Mouse (Mus musculus) spleen, postnatal 14 days (tissue): ENCODE results near the gene Spock1.

Experiments used
- DNase-seq, 2 experiments: peaks; one replicate each; pipeline ENCODE4 v3.0.0; 2021 to 2022; ENCODE audit warnings: low spot score in 2 of 2

Spock1 gene

DNA sequence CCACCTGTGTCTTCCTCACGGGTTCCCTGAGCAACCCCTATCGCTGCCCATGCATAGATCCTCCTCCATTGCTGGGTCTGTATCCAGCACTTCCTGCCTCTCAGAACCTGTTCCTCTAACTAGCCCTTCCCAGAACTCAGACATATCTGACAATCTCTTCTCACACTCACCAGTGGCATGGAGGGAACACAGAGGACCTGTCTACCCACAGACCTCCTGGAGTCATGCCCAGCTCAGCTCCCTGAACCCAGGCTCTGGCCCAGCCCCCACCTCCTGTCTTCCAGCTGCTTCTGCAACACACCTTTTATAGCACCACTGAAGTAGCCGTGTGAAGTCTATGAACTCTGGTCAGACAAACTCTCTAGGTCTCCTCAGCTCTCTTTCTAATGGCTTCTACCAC, 101.3 kb downstream of the Spock1 start:
- DNase-seq, result no peak

DNA sequence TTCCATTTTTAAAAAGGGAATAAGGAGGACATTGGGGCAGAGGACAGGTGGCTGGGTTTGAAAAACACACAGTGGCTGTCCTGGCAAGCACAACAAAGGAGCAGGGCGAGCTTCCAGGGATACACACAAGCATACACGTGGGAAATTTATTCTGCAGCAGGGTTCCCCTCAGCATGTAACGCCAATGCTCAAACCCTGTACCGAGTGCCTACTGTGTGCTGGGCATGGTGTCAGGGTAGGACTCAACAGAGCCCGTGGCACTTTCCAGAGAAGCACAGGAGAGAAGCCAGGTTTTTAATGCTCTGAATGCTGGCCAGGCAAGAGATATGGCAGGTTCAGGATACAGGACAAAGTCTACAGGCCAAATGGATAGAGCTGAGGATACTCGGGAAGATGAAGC, 101.8 kb downstream of the Spock1 start:
- no peak for DNase-seq

DNA sequence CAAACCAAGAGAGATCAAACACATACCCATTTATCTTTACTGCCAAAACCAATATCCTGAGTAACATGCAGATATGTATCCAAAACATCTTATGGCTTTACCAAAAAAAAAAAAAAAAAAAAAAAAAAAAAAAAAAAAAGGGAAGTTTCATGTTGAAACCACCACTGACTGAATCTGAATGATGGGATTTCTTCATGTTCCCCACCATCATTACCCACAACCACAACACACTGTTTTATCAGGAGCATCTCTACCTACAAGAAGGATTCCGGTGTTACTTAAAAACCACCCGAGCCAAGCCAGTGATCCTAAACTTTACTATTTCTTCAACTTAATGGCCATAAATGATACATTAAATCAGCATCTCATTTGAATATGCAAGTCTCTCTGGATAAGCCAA, 109.5 kb downstream of the Spock1 start:
- no peak for DNase-seq

DNA sequence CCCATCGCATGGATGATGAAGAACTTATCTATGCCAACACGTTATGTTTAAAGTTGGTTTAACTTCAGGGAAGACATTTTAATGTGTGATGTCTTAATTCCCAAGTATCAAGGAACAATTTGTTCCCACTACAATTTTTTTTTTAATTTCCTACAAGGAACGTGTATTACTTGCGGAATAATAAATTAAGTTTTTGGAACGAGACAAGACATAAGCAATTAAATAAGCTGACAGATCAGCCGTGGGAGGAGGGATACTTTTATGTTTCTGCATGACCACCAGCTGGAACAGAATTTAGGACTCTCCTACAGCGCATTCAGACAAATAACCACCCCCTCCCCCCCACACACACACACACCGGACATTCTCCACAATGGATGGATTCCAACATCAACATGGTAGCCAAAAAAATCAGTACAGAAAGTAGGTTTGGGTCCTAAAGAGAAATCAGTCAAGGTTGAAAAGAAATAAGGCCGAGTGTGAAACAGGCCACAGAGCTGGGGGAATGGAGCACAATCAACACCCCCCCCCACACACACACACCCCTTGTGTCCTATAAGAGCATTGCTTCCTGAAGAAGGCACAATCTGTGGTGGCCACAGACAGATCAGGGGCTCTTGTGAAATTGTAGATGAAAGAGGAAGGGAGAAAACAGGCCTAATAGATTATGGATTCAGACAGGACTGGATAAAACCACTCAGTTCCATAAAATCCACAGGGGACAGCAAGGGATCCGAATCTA, 111.0 kb downstream of the Spock1 start:
- no peak for DNase-seq

DNA sequence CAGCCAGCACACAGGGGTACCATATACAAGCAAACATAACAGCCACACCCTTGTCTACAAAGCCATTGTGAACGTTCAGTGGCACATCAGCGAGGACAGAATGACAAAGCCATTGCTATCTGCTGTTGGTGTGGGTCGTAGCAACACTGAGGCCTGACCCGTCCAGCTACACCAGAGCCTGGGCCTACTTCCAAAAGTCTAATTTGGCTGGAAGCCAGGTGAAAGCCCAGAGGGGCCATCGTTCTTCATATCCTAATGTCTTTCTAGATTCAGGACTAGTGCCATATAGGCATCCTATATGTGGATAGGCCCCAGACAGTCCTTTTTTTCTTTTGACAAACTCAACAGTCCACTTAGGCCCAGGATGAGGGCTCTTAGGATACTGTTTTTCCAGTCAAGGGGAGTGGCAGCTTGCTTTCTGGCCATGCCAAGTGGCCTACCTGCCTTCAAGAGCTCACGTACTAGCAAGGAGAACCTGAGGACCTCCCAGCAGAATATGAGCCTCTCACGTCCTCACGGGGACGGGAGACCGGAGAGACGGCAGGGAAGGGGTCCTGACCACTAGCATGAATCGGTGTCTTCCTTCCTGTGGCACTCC, 114.4 kb downstream of the Spock1 start:
- DNase-seq, result no peak

DNA sequence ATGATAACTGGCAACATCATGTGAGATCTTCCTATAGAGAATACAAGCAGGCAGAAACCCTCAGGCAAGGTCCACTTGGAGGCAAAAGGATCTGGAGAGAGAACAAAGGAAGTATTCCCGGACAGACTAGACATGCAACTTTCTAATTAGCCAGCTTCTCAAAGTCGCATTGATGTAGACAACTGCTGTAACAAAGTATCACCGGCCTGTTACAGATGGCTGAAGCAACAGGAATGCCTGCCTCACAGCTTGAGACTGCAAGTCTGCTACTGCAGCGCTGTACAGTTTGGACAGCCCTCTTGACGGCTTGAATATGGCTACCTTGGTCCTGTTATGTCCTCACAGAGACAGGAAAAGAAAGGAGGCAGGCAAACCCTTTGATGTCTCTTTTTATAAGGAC, 118.3 kb downstream of the Spock1 start:
- DNase-seq, result no peak

DNA sequence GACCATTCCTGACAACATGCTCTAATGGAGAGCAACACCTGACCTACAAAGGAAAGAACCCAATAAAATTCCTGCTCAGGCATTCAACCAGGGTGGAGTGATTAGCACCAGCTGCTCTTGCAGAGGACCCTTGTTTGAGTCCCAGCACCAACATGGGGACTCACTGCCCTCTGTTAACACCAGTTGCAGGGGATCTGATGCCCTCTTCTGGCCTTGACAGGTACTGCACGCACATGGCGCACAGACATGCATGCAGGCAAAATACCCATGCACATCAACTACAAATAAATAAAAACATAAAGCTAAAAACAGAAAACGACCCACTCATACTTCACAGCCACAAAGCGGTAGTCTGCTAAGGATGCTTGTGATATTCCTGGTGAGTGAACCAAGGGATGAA, 119.8 kb downstream of the Spock1 start:
- DNase-seq, result no peak

DNA sequence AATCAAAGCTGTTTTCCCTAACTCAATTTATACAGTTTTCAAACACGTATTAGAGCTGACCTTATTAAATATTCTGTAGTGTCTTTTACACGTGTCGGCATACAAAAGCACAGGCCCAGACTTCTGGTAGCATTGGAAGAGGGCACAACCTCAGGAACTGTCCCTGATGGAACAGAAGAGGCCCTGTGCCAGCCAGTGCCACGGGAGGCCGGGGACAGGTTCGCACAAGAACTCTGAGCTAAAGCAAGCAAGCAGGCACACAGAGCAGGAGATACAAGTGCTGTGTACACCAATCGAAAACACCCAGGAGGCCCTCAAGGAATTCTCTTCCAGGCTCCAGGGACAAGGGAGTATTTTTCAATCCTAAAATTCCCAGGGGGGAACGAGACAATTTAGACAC, 121.9 kb downstream of the Spock1 start:
- no peak for DNase-seq

- no peak for DNase-seq
These were observed 125.2 kb downstream of the Spock1 start for GRCm38 (mm10) chr13:57782975-57783374.

DNA sequence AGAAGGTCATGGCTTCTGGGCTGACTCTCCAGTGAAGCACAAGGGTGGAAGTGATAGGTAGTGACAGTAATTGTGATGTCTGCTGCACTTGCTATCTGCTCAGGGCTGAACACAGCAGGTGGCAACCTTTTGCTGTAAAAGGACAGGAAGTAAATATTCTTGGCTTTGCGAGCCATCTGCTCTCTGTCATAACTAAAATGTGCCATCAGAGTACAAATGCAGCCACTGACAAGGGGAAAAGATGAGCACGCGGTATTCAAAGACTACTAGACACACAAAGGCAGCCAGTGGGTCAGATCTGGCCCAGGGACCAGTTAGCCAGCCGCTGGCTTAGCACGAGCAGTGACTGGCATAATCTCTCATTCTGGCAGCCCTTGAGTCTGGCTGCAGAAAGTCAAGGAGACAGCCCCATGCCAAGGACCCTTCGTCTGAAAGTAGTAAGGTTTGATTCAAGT, 126.0 kb downstream of the Spock1 start:
- DNase-seq, result no peak

- no peak for DNase-seq
These were observed 129.0 kb downstream of the Spock1 start for GRCm38 (mm10) chr13:57779146-57779545.

DNA sequence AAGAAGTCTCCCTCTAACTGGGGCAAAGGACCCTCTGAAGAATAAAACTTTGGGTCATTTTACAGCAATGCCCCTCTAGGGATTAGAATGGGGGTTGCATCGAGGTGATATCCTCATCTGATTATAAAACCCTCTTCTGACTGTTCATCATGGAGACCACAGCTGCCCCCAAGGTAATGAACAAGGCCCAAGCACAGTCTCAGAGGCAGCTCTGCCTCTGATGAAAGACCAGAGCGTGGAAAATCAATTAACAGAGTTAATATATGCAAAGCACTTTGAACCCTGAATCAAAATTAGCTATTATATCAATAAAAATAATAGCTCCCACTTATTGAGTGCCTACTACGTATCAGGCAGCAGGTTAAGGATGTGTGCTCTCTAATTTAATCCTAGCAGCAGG, 129.6 kb downstream of the Spock1 start:
- DNase-seq, result no peak

- DNase-seq, result no peak
These were observed 136.1 kb downstream of the Spock1 start for GRCm38 (mm10) chr13:57771998-57772397.

DNA sequence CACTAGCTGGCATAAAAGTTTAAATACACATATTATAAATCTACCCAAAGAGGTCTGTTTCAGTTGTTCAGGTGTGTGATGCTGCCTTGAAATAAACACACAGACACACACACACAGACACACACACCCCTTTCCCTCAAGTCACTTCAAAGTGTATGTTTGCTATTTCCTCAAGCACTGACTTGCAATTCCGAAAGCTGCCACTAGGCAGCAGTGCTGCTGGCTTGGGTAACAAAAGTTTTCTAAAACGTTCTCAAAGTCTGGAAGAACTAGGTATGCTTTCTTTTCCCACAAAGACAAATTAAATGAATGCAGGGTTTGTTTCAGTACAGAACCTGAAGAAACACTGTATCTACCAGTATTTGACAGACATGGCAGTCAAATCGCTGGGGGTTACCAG, 141.4 kb downstream of the Spock1 start:
- DNase-seq, result no peak

DNA sequence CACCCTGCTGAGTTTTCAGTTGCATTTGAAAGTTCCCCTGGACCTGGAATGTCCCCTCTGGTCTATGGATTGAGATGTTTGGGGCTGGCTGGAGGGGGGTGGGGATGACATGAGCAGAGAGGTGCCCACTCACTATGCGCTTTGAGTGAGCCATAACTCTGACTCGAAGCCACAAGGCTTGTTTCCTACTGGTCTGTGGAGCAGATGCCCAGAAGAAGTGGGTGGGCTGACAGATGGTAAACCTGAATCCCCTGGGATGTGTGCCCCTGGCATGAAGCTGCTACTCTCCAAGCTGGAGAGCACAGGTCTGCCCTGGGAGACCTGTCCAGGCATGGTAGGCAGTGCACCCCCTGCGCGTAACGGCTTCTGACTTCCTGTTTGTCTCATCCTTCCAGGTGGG, 147.0 kb downstream of the Spock1 start:
- no peak for DNase-seq

DNA sequence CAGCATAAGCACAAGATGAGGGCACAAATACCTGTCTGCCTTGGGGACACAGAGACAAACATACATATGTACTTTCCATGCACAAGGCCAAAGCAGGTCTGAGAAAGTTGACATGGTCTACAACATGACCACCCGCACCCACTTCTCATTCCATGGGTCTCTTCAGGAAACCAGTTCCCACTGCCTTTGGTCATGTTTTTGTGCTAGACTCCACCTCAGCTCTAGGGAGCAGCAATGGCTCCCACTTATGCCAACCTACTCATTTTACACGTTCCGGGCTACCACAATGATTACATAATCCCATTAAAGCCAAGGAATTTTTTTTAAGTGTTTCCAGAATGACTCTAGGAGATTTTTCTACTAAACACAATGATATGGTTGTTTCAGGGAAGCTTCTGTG, 147.5 kb downstream of the Spock1 start:
- no peak for DNase-seq

DNA sequence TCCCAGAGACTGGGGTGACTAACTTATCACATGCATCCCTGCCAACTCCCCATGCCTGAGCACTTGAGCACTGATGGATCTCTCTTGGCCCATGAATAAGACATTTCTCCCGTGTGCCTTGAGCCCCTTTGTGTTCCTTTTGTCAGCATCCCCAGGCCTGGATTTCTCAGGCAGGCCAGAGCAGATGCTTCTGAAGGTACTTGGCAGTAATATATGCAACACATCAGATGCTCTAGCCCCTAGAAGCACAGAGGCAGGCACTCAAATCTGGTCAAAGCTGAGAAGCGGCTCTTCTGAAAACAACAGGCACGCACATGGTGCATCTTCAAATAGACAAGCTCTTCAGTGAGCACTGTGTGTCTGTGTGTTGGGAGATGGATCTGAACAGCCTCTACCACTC, 151.8 kb downstream of the Spock1 start:
- DNase-seq, result no peak

DNA sequence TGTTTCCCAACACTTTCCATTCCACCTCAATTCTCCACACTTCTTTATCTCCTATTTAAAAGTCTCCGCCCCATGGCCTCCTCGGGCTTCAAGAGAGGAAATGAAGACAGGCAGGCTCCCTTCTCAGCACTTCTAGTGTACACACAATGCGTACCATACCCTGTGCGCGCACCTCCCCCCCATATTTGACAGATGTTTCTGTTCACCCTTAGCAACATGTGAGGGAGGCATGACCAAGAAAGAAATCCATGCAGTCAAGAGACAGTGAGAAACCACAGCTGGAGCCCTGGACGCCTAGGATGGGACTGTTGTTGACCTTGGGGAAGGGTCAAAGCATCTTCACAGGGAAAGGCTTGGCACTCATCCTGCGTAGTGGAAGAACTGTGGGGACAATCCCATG, 157.3 kb downstream of the Spock1 start:
- DNase-seq, result no peak

DNA sequence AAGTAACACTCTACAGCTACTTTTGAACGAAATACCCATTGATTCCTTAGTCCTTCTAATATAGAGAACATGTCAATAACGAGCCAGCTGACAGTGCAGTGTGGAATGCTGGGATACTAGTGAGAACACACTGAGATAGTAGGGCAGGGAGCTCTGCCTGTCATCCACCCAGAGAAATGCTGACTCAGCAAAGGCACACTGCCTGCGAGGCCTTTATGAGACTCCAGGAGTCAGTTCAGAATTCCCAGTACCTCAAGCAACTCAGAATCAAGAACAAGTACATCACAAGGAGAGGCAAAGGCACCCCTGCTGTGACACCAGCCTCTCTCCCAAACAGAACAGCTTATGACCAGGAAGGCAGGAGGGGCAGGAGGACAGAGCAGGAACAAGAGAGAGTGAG, 163.5 kb downstream of the Spock1 start:
- DNase-seq, result no peak

- DNase-seq, result no peak
These were observed 166.9 kb downstream of the Spock1 start for GRCm38 (mm10) chr13:57741186-57741585.

DNA sequence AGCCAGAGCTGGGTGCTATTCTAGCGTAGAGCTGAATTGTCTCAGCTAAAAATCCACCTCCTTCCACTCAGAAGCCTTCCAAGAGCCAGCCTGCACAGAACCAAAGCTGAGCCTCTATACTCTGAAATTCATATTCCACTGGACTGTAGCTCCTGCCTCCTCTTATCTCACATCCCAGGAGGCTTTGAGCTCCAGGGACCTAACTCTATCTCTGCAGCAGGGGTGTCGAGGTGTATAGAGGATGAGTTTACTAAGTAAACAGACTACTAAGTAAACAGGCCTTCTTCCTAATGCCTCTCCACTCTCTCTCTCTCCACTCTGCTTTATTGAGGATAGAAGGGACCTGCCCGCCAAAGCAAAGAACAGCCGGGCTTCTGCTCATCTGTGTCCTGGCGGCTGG, 167.7 kb downstream of the Spock1 start:
- DNase-seq, result no peak

DNA sequence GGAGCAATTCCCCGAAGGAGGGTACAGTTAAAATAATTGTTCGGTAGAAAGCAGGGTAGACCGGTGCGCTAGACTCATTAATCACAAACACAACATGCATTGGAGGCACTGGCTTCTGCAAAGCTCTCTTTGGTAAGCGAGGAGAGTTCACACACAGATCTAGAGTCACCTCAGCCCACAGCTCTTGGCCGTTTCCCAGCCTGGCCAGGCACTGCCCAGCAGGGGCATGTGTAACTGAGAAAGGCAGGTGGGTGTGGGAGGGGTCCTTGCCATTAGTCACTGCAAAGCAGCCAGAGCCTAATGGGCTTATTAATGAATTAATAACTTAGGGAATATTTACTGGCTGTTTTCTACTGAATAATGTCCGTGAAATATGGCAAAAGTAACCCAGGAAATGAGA, 172.1 kb downstream of the Spock1 start:
- DNase-seq, result no peak

GRCm38 (mm10) chr13:57734549-57734948, 173.6 kb downstream of the Spock1 start:
- DNase-seq, result no peak

- no peak for DNase-seq
These were observed 174.6 kb downstream of the Spock1 start for GRCm38 (mm10) chr13:57733521-57733920.
